Mouse (Mus musculus) neural tube, postnatal 0 days (tissue): ENCODE data around the gene Cutal. TPM values are rescaled to one million over a fixed set of nuclear protein-coding genes. Genes with fewer than 3 reads are reported as not detected.

Experiments
- polyA plus RNA-seq: library from polyadenylated mRNA; unstranded; fragments of >200 nt; fragmentation: Nextera tagmentation; extraction: Ambion mirVana; gene quantifications from 2 replicates; pipeline ENCODE4 v1.2.1, GENCODE M21; 2015

The Cutal gene
- polyA plus RNA-seq, result 0.45 and 0.71 TPM in 2 replicates

DNA sequence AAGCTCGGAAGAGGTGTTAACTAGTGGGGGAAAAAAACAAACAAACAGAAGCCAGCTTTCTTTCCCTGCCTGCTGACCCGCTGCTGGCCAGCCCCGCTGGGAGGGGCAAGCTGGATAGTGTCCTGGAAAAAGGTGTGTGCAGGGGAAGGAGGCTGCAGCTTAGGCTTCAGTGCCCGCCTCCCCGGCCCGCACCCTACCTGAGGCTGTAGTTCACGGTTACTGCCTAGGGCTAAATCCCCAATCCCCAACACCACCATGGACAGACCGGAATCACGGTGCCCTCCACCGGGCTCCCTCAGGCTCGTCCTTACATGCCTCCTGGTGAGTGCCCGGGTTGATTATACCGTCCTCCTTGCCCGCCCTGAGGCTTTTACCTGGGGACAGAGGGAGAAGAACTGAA, at the start of gene Cutal:
Gene Cutal (plus strand): TSS at position 126 of the 400 bp plus-strand sequence.

GRCm38 (mm10) chr2:34825827-34826459, 48.3 kb upstream of the Cutal start, which contains the start of gene Fbxw2:
Gene Fbxw2, minus strand, starts transcription at chr2:34826311.

DNA sequence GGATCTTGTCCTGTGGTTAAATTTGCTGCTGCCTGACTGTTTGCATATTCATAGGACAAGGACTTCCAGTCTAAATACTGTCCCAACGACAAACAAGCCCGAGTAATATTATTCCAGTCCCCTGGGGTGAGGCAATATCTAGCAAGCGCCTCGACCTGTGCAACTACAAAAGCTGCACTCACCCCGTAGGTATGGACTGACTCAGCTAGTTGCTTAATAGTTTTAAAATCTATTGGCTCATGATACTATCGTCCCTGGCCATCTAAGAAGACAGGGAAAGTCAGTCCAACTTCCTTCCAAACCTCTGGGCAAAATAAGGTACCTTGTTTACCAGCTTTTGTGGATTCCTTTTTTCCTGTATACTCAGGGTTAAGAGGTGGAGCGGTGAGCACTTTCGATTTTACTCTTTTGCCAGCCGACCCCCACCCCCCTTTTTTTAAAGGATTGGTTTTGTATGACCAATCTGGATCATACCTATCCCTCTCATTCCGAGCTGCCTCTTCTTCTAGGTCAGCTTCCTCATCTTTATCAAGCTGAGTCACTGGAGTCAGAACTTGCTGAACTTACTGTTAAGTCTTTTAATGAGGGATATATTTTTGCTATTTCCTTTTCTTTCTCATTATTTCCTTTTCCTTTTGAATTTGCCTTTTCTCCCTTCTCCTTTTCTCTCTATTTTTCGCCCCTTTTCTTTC, 41.3 kb upstream of the Cutal start, which contains the start of gene Gm34653:
Gene Gm34653 (plus strand): TSS at position 242 of the 692 bp plus-strand sequence.

GRCm38 (mm10) chr2:34874816-34875345, 685 bp downstream of the Cutal start, which contains the start of gene Psmd5:
Gene Psmd5, minus strand, starts transcription at chr2:34874968.

DNA sequence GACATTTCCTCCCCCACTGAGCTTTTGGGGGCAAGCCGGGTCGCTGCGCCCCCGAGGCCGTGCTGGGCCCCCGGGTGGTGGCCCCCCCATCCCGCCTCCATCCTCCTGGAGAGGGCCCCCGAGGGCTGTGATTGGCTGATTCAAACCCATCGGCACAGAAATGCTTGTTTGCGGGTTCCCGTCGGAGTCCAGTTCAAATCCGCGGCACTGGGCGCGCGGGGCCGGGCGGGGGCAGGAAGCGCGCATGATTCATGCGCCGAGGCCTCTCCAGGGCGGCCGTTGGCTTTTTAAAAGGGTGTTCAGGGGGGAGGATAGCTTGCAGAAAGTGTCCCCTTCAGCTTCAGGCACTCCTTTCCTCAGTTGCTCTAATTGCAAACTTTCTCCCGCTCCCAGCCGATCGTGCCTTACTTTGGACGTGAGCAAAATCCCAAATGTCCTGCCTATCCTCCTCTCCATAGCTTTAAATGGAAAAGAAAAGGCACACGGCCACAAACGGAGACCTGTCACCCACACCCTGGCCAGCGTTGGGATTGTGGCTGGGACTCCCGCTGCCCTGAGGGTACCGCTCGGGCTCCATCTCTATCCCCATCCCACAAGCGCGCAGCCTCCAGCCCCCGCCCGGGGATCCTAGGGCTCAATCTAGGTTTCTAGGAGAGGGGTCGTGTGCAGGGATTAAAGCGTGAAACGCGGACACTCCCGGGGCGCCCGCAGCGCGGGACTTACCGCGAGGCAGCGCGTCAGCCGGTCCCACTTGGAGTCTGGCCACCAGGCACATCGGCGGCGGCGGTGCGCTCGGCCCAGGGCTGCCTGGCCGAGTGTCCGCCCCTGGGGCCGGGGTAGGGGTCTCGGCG, 39.2 kb downstream of the Cutal start, which contains the start of gene Phf19:
Gene Phf19 (minus strand): TSS at position 809 of the 851 bp plus-strand sequence.

Other genes with a start within 250 kb of the Cutal start
- gene Gapvd1, start 119.2 kb upstream of the Cutal start, polyA plus RNA-seq, result 74.2 and 77.6 TPM in 2 replicates
- gene Hspa5, start 102.4 kb upstream of the Cutal start, polyA plus RNA-seq, result 357 TPM in 2 replicates
- gene Rabepk, start 74.5 kb upstream of the Cutal start, polyA plus RNA-seq, result 26.7 and 27.6 TPM in 2 replicates
- 104 and 106 TPM in 2 replicates for gene Fbxw2, start 48.1 kb upstream of the Cutal start, polyA plus RNA-seq
- gene Gm34653, start 41.4 kb upstream of the Cutal start, polyA plus RNA-seq, result not detected in 2 replicates
- 71.6 and 77.1 TPM in 2 replicates for gene Psmd5, start 572 bp downstream of the Cutal start, polyA plus RNA-seq
- gene Phf19, start 39.6 kb downstream of the Cutal start, polyA plus RNA-seq, result 2.0 and 2.2 TPM in 2 replicates
- gene Traf1, start 87.4 kb downstream of the Cutal start, polyA plus RNA-seq, result 5.6 and 7.4 TPM in 2 replicates
- 0.57 and 1.3 TPM in 2 replicates for gene Hc, start 187.0 kb downstream of the Cutal start, polyA plus RNA-seq
- 0.23 and 0.28 TPM in 2 replicates for gene AI182371, start 227.1 kb downstream of the Cutal start, polyA plus RNA-seq
- gene Cntrl, start 235.1 kb downstream of the Cutal start, polyA plus RNA-seq, result 8.5 and 9.3 TPM in 2 replicates